Mouse (Mus musculus): Measurements from ENCODE around the gene Vwf.

Vwf gene

DNA sequence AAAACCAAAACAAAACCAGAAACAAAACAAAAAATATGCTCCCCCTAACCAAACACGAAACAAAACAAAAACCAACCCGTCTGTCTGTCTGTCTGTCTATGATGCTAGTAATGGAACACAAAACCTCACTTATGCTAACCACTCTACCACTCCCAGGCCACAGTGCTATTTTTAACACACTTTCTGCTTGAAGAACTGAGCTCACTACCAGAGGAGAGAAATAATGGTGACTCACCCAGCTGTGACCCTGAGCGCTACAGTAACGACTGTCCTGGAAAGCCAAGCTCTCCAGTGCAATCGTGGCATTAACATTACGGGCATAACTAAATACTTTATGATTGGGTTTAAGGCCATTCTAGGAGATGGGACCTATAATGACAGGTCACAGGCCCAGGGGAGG lies 5.7 kb upstream of the Vwf start:
- no peak for DNase-seq (ENCODE audit: extremely low read depth, low read depth, low spot score)

- DNase-seq (ENCODE audit: extremely low read depth, low read depth, low spot score) = no peak
These were observed 5.3 kb upstream of the Vwf start for GRCm38 (mm10) chr6:125541296-125541695.

- no peak for DNase-seq (ENCODE audit: extremely low read depth, low read depth, low spot score)
These were observed 1.8 kb downstream of the Vwf start for GRCm38 (mm10) chr6:125548406-125548805.

- DNase-seq (ENCODE audit: extremely low read depth, low read depth, low spot score) = no peak
These were observed 3.6 kb downstream of the Vwf start for GRCm38 (mm10) chr6:125550172-125550571.

DNA sequence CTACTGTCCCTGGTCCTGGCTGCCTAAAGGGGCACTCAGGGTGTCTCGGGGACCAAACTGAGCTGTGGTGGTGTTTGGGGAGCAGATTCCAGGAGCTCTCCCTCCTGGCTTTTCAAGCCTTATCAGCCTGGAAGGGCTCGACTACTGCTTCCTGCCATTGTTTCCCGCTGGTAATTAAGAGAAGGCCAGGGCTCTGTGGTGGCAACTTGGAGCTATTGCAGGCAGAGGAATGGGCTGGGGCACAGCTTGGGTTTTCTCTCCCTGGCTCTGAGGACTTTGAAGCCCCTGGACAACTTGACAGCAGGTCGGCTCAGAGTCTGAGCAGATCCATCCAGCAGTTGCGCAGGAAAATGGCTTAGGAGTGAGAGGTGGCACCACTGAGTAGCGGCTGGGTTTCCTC lies 6.2 kb downstream of the Vwf start:
- no peak for DNase-seq (ENCODE audit: extremely low read depth, low read depth, low spot score)

DNA sequence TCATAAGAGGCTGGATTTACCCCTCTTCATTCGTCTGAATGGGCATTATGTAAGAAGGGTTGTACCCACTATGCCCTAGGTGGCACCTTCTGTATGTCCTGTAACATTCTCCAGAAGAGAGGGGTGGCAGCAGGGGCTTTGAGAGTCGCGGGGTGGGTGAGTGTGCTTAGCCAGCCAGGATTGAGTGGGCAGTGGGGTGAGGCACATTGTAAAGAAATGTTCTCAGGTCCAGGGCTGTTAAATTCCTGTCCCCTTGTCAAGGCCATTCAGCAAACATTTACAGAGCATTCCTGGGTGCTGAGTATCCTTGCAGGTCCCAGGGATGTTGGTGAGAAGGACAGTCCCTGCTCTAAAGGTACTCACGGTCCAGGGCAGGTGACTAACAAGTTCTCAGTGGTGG lies 7.0 kb downstream of the Vwf start:
- DNase-seq (ENCODE audit: extremely low read depth, low read depth, low spot score) = no peak

DNA sequence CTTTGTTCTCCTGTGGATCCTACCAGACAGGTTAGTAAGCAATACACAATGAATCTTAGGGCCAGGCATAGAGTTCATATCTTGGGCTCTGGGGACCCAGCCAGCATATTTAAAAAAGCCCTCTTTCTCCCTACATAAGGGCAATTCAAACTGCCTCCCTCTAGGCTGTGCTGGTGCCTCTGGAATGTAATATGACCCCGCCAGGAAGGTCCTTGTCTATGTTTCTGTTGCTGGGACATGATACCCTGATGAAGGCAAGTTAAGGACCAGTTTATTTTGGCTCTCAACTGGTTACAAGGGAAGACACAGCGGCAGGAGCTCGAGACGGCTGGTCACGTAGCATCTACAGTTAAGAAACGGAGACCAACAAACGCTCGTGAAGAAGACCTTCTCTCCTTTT lies 12.3 kb downstream of the Vwf start:
- no peak for DNase-seq (ENCODE audit: extremely low read depth, low read depth, low spot score)

DNA sequence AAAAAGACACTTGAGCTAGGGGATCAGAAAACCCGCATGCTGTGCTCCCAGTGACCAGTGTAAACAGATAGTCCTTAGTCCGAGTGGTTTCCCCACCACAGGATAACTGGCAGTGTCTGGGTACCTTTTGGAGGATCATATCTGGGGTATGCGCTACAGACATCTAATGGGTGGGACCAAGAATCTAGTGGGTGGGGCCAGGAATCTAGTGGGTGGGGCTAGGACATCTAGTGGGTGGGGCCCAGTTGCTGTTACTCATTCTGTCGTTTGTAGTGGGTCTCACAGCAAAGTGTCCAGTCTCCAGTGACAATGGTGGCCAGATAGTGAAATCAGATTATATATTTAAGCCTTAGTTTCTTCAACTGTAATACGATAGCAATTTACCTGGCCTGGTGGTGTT lies 14.5 kb downstream of the Vwf start:
- DNase-seq (ENCODE audit: extremely low read depth, low read depth, low spot score) = no peak

DNA sequence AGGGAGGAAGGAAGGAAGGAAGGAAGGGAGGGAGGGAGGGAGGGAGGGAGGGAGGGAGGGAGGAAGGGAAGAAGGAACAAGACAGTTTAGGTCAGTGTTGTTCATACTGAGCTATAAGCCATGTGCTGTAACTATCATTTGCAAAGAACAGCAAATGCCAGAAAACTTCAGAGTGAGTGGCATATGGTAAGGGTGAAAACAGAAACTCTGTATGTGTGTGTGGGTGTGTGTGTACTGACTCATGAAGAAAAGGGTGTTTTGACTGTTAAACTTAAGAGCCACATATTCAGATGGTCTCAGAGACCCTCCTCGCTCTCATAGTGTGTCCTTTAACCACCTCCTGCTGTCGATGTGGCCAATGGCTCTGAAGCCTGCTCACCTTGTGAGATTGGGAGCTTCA lies 14.9 kb downstream of the Vwf start:
- no peak for DNase-seq (ENCODE audit: extremely low read depth, low read depth, low spot score)

DNA sequence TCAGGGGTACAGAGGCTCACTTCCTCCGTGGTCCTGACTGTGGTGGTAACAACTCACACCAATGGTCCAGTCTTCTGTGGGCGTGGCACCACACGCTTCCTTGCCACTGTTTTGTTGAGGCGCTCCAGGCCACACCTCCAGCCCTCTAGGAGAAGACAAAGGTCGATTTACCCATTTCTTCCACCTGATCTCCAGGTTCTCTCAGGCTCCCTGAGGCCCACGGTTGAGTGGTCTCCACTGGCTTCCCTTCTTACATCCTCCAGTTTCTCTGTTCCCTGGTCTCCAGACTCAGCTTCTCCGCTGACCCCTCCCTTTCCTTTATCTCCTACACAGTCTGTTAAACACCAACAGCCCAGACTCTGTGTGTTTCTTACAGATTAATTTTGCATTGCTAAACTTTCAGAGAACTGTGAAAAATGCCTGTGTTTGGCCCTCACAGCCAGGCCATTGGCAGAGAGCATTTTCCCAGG lies 18.3 kb downstream of the Vwf start:
- no peak for DNase-seq (ENCODE audit: extremely low read depth, low read depth, low spot score)

DNA sequence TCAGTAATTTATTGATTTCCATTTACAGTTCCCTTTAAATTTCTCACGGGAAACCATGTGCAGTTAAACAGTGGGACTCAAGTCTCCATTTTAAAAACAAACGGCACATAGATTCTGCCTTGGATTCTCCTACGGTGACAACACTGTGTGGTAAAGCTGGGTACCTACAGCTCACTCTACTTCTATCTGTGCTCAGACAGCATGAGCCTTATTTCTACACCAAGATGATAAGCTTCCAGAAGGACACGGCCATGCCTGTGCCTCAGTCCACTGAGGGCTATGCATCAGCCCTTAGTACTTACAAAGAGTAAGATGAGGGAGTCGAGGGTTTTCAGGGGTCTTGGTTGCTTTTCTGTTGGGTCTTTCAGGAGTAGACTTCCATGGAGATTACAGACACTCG lies 18.8 kb downstream of the Vwf start:
- no peak for DNase-seq (ENCODE audit: extremely low read depth, low read depth, low spot score)

- no peak for DNase-seq (ENCODE audit: extremely low read depth, low read depth, low spot score)
These were observed 20.1 kb downstream of the Vwf start for GRCm38 (mm10) chr6:125566656-125567055.

- DNase-seq (ENCODE audit: extremely low read depth, low read depth, low spot score) = no peak
These were observed 21.8 kb downstream of the Vwf start for GRCm38 (mm10) chr6:125568381-125568780.

DNA sequence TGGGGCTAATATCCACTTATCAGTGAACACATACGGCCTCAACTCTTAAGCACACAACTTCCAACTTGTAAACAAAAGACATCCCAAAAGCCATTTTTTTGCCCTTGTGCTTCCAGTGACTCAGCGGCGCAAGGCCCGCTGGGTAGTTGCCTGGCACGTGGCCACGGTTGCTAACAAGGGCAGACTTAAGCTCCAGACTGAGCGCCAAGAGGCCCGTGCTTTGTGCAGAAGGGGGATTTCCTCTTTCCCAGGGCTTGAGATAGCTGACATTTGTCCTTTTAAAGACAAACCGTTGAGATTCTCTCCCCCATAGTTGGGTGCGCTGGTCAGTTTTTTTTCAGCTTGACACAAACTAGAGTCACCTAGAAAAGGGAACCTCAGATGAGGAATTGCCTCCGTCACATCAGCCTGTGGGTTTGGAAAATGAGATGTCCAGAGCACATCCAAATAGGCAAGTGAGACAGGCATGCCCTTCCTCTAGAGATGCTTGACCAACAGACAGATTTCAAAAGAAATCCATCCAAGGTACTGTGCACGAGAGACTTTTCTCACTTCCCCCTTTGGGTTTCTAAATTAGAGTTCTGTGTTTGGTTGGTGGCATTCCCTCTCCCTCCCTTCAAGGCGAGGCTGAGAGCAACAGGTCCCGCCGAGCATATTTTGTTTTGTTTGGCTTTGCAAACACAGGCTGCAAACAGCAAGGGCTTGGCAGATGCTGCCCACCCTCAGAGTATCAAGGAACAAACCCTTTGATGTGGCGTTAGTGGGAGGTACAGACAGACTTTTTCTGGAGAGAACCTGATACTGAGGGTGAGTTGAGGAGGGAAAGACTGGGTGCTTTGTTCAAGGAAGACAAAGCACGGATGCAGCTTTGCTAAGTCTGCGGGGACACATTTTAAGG lies 26.0 kb downstream of the Vwf start:
- no peak for DNase-seq (ENCODE audit: extremely low read depth, low read depth, low spot score)

GRCm38 (mm10) chr6:125573189-125573928 lies 26.8 kb downstream of the Vwf start:
- DNase-seq (ENCODE audit: extremely low read depth, low read depth, low spot score) = peak; percentile 58

DNA sequence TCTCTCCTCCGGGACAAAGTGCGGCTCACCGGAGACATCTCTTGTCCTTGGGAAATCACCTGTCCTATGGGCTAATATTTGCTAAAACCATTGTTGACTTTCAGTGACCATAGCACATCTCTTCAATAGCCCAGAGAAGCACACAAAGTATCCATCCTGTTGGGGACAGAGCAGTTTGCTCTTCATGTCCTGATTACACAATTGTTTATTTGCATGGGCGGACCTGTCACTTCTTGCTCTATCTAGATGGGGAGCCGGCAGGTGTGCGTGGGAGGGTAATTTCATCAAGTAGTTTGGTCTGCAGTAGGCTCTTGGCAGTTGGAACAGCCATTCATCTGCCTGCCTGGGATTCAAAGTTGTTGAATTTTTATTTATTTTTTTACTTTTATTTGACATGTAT lies 28.5 kb downstream of the Vwf start:
- peak; percentile 78 for DNase-seq (ENCODE audit: extremely low read depth, low read depth, low spot score)

DNA sequence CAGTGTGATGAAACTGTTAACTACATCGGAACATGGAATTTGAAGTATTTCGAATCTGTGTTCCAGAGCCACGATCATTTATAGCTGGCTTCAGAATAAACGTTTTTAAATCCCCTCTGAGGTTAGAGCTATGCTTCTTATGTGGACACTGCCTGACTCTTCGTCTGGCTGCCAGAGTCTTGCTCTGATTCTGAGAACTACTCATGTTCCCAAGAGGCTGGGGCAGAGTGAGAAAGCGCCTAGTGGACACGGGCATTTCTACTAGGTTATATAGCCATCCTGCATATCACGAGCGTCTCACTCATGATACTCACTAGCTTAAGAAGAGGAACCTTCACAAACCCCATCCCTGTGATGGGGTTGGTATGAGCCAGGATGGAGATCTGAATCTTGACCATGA lies 30.7 kb downstream of the Vwf start:
- DNase-seq (ENCODE audit: extremely low read depth, low read depth, low spot score) = no peak

DNA sequence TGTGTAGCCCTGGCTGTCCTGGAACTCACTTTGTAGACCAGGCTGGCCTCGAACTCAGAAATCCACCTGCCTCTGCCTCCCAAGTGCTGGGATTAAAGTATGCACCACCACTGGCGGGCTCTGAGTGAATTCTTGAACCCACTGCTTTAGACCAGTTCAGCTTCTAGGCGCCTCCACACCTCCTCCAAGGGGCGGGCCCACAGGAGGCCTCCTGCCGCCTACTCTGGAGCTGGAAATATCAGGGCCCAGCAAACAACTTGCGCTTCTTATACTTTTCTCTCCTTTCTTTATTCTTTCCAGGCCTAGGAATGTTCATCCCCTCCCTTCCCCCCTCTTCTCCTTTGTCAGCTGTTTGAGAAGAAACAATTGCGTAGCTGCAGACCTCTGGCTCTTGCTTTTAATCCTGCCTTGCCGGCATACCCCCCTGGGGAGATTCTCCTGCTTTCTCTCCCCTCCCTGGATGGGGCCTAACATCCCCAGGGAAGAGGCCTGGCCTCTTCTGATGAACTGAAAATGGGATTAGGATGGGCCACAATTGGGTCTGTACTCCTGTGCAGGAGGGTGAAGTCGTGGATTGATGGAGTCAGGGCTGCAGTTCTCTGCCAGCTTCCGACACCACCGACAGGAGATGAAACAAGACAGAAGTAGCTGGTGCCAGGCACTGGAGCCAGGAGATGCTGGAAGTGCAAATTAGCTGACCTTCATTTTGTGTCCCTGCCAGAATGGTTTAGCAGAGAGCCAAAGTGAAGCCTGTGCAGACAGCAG lies 31.5 kb downstream of the Vwf start:
- DNase-seq (ENCODE audit: extremely low read depth, low read depth, low spot score) = no peak

DNA sequence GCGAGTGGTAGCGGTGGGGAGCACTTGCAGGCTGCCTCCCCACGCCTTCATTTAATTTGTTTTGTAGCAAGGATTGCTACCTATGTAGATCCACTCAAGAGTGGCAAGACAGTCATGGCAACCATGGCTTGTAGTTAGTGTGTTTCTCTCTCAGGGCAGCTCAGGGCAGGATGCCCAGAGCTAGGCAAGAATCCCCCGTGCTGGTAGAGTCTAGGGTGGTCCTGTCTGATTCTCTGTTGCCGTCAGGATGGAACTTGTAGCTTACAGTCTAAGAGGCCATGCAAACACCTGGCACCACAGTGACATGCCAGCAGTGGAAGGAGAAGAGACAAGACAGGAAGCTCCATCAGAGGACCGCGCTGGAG lies 32.1 kb downstream of the Vwf start:
- no peak for DNase-seq (ENCODE audit: extremely low read depth, low read depth, low spot score)

GRCm38 (mm10) chr6:125579864-125580263 lies 33.3 kb downstream of the Vwf start:
- DNase-seq (ENCODE audit: extremely low read depth, low read depth, low spot score) = no peak

DNA sequence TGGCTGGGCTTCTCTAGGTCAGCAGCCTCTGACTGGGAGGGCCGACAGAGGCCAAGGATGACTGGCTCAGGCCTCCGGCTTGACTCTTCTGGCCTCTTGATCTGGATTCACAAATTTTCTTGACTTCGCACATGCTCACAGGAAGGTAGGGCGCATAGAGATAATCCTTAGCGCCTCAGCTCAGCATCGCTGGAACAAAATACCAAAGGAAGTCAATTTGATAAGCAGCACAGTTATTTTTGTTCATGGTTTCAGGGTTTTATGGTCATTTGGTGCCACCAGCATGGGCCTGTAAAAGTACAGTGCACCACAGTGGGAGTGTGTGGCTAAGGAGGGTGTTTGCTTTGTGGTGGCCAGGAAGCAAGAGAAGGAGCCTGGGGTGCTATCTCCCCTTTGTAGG lies 37.1 kb downstream of the Vwf start:
- DNase-seq (ENCODE audit: extremely low read depth, low read depth, low spot score) = no peak

- no peak for DNase-seq (ENCODE audit: extremely low read depth, low read depth, low spot score)
These were observed 37.7 kb downstream of the Vwf start for GRCm38 (mm10) chr6:125584266-125584665.

All from fat pad, adult 2 months (tissue).